Mouse (Mus musculus): Measurements from ENCODE around the gene Mef2c.

Gene Mef2c

DNA sequence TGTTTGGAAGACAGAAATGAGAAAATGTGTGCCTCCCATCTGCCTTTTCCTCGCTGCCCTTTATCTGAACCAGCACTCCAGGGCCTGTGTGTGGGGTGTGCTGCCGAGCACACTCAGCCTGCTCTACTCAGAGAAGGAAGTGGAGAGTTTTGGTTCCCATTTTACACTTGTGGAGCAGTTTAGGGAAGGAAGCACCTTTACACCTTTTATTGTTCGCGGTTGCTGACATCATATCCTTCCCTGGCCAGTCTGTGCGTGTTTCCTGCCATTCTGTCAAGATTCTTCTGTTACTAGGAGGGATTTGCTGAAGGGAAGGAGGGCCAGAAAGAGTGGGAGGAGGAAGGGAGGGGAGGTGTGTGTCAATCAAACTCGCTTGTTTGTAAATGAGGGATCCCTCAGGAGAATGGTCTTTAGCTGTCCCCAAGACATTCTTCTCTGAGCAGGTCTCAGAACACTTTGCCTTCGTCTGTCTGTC lies 68.2 kb downstream of the Mef2c start:
- DNase-seq (ENCODE audit: low read depth, low spot score): no peak

DNA sequence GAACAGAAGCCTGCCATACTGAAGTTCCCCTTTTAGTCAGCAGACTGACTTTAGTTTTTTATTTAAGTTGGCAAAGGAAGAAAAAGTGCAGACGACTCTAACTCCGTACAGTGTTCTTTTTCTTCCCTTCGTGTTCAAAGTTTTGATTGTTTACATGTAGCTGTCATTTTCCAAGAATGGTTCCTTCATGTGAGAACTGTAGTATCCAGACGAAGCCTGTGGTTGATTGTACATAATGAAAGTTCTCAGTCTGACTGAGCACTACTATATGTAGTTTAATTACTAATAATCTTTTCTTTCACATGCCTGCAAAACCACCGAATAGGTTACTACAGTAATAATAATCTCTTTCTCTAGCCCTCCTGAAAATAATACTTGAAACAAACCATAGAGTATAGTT lies 68.6 kb downstream of the Mef2c start:
- no peak for DNase-seq (ENCODE audit: low read depth, low spot score)

DNA sequence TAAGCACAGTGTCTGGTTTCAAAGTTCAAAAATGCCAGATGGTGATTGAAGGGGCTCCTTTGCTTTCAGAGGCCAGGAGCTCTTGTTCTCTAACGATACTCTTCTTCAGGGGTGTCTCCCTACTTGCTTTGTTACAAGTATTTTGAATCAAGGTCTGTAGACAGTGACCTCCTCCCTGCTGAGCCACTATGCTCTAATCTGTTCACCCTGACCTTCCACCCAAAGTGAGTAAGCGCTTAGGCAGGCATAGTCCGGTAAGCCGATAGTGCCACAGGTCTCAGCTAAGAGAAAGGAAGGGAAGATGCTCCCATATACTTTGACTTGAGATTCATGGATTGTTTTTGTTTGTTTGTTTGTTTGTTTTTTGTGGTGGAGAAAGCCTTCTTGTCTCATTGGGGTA lies 69.5 kb downstream of the Mef2c start:
- DNase-seq (ENCODE audit: low read depth, low spot score): no peak

- DNase-seq (ENCODE audit: low read depth, low spot score): no peak
Observed at GRCm38 (mm10) chr13:83573855-83574583, 70.2 kb downstream of the Mef2c start.

DNA sequence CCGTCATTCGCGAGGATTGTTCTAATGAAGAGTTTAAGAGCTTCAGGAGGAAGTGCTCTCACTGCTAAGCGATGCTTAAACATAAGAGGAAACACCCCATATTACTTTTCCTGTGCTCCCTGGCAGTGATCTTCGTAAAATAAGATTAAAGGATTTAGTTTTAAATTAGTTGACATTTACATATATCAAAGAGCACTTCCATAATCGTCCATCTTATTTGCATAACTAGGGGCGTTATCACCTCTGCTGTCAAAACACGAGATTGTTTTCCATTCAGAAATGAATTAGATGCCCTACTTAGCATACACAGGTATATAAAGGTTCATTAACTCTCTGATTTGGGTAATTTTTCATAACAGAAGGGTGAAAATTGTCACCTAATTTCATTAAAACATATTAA lies 71.0 kb downstream of the Mef2c start:
- no peak for DNase-seq (ENCODE audit: low read depth, low spot score)

GRCm38 (mm10) chr13:83579410-83579809 lies 75.6 kb downstream of the Mef2c start:
- DNase-seq (ENCODE audit: low read depth, low spot score): no peak

GRCm38 (mm10) chr13:83580856-83581255 lies 77.0 kb downstream of the Mef2c start:
- no peak for DNase-seq (ENCODE audit: low read depth, low spot score)

DNA sequence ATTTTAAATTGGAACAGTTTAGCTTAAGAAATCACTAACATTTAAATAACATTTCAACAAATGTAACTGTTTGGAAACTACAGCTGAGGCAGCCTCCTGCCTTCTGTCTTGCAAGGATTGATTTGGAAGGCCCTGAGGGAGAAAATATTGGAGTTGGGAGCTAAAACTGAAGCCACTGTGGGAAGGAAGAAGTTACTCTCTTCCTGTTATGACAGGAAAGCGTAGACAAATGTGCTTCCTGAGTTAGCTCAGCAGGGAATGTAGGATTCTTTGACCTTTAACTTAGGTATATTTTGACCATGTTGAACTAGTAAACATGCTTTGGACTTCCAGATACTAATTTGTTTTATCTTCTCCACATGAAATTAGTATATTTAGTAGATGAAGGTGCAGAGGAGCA lies 78.7 kb downstream of the Mef2c start:
- no peak for DNase-seq (ENCODE audit: low read depth, low spot score)

GRCm38 (mm10) chr13:83583881-83584280 lies 80.0 kb downstream of the Mef2c start:
- DNase-seq (ENCODE audit: low read depth, low spot score): no peak

DNA sequence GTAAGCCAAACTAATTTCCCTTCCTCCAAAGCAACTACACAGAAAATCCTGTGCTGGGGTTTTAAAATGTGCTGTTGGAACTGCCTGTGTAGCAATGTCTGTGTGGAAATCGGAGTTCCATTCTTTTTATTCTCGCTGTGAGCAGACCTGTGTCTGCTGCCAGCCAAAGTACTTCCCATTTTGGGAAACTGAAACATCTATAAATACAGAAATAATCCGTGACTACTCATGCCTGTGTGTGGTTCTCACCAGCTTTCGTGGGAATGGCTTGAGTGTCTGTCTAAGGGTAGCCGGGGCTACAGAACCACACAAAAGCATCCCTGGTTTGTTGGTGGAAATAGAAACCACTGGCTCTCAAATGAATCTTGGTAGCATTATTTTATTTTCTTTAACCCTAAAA lies 81.5 kb downstream of the Mef2c start:
- no peak for DNase-seq (ENCODE audit: low read depth, low spot score)

GRCm38 (mm10) chr13:83588186-83588585 lies 84.4 kb downstream of the Mef2c start:
- no peak for DNase-seq (ENCODE audit: low read depth, low spot score)

GRCm38 (mm10) chr13:83590886-83591285 lies 87.1 kb downstream of the Mef2c start:
- DNase-seq (ENCODE audit: low read depth, low spot score): no peak

GRCm38 (mm10) chr13:83595429-83595828 lies 91.6 kb downstream of the Mef2c start:
- no peak for DNase-seq (ENCODE audit: low read depth, low spot score)

DNA sequence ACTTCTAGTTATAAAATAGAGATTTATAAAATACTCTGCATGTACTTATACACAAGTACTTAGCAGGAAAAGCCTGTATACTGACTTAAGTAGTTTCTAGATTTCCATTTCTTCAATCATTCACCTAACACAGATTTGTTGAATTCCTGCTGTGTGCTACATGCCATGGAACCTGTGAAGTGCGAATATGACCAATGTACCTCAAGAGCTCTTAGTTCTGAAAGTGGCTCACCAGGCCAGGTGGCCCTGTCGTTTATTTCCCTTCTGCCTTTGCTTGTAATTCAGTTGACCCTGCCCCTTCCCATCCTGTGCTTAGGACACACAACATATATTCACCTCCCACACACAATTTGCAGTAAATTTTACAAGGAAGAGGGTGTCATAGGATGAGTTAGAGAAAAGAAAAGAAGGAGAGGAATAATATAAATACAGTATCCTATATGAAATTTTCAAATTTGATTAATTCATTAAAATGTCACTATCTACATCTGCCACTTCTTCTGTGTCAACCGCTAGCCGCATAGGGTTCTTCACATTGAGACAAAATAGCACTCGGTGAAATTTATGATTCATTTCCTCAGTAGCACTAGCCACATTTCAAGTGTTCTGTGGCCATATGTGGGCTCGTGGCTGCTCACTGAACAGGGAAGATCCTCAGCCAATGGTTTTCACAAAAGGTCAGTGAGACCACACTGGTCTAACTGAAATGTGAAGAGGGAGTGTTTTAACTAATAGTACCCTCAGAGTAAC lies 93.3 kb downstream of the Mef2c start:
- no peak for DNase-seq (ENCODE audit: low read depth, low spot score)

DNA sequence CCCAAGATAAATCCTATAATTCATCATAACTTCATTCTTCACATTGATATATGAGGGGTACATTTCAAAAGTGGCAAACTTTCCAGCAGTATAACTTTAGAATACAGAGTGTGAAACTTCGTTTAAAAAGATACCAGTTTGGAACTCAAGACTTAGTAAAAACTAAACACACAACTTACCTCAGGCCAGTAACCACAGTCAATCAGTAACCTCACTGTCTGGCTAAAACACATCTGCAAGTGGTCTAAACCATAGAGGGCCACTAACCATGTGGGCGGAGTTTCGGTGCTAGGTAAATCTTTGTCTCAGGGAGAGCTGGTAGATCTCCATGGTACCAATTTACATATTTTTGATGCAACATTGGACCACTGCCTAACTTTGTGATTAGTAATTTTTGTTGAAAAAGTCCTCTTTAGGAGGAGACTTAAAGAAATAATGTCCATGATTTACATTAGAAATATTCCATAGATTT lies 93.9 kb downstream of the Mef2c start:
- DNase-seq (ENCODE audit: low read depth, low spot score): no peak

GRCm38 (mm10) chr13:83600301-83600700 lies 96.5 kb downstream of the Mef2c start:
- no peak for DNase-seq (ENCODE audit: low read depth, low spot score)

DNA sequence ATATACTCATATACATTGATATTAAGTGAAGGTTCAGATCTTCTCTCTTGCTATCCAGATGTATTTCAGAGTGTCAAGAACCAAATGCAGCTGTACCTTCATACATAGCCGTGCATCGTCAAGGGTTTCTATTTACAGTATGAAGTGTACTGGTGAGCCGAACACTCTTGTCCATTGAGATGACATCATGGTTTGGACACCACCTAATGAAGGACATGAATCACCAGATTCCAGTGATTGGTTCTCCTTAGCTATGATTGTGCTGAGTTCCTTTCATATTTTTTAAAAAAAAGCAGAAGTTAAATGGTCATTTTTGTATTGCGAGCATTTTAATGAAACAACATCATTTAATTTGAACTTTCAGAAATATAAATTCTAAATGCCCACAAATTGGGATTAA lies 97.9 kb downstream of the Mef2c start:
- no peak for DNase-seq (ENCODE audit: low read depth, low spot score)

GRCm38 (mm10) chr13:83603373-83604265 lies 99.8 kb downstream of the Mef2c start:
- no peak for DNase-seq (ENCODE audit: low read depth, low spot score)

DNA sequence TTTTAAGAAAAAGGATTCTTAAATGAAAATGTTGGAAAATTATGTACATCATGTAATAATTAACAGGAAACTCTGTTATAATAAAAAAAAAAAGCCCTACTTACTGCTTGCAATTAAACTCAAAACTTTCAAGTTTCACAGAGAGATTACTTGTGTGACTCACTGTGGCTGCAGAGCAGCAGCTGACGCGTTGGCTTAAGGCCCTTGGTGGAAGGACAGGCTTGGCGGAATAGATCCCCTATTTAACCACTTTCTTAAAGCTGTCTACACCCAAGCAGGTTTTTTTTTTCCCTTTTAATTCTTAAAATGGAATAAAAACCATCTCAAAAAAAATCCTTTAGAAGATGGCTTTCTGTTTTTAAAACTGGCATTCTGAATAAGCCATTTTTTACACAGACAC lies 100.5 kb downstream of the Mef2c start:
- DNase-seq (ENCODE audit: low read depth, low spot score): no peak

- DNase-seq (ENCODE audit: low read depth, low spot score): no peak
Observed at GRCm38 (mm10) chr13:83604785-83605184, 101.0 kb downstream of the Mef2c start.

DNA sequence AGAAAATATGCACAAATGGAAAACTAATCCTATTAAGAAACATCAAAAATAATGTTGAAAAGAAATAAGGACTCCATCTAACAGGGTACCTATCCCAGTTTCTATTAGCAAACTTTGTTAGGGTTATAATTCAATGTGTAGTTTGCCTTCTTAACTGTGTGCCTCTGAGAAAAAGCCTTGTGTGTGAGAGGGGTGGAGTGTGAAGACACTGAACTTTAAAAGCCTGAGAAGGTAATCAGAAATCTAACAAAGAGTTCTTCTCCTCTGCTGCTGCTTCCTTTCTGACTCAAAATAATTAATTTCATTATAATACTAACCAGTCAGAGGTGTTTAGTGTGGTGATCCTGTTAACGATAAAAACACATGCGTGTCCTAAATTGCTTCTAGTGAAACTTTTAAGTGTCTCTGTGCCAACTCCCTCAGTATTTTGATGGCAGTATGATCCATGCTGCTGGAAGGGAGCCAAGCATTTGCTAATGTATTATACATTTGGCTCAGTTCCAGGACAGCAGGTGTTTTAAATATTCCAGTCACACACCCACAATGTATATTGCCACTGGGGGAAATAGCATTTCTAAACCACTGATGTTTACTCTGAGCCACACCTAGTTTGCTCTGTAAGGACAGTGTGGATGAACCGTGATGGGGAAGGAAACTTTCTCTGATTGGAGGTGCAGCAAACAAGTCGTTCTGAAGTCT lies 104.2 kb downstream of the Mef2c start:
- DNase-seq (ENCODE audit: low read depth, low spot score): peak; percentile 46

All from forelimb bud, embryonic 11.5 days (tissue).